Mouse (Mus musculus) small intestine, adult 2 months (tissue): ENCODE data around the gene Kctd5.

ENCODE experiments used
- CTCF ChIP-seq: fragments of 200-500 bp; IDR thresholded peaks from 2 replicates; pipeline ENCODE4 v1.5.1; 2012; ENCODE audit warnings: low read depth, mild to moderate bottlenecking, control low read depth, inconsistent platforms, low read length, moderate library complexity, mixed read lengths; ENCODE audit not compliant: insufficient replicate concordance, insufficient read length; ENCODE audit errors: extremely low read depth
- POLR2A ChIP-seq: fragments of 200-500 bp; IDR thresholded peaks from 2 replicates; pipeline ENCODE4 v1.6.1; 2012; ENCODE audit warnings: low read depth, mild to moderate bottlenecking, control low read depth, inconsistent platforms, low read length, moderate library complexity

GRCm38 (mm10) chr17:24035087-24035486, 38.2 kb downstream of the Kctd5 start:
- no peak for TF ChIP-seq CTCF
- no peak for TF ChIP-seq POLR2A
